Mouse (Mus musculus): ENCODE measurements around the gene Snrpa1. TPM values are rescaled to one million over a fixed set of nuclear protein-coding genes. Genes with fewer than 3 reads are reported as not detected.

The Snrpa1 gene
- total and polyA plus RNA-seq, 3 experiments = 188 to 318 (median 260) TPM

DNA sequence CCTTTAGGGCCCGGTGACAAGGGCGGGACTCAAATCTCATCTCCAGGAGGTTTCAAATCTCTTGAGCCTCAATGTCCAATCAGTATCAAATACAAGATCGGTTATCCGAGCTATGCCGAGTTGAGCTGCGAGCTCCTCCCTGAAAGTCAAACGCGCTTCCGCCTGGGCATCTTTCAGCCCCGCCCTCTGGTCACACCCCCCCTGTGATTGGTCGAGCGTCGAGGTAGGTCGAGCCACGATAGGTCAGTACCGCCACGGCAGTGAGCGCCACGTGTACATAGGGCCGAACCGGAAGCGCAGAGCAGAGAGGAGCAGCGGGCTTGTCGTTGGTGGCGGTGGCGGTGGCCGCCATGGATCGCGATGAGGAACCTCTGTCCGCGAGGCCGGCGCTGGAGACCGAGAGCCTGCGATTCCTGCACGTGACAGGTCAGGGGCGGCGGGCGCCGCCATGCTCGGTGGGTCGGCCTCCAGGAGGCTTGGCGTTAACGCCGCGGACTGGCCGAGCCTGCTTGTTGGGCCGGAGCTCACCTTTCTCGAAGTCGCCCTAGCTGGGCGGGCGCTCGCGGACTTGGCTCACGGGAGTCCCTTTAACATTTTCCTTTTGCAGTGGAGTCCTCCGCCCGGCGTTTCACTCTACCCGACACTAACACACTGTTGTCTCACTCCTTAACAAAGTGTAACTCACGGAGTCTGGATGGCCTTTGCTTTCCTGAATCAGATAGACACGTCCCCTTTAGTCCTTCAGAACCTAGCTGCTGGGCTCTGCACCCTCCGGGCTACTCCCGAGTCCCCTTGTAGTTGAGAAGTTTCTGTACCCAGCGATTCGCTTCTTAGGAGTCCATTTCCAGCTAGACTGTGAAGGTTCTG is 20.8 kb downstream of the Snrpa1 start, which contains the start of gene Selenos (continued):
- TF ChIP-seq CTCF (IDR thresholded peaks at IDR 0.05 in 2 of 3, conservative IDR thresholded peaks at IDR 0.05 in 1 of 3; ENCODE audit: control insufficient read depth in 1 of 3, insufficient read depth in 1 of 3, low read depth in 2 of 3, low read length in 3 of 3, poor library complexity in 1 of 3, severe bottlenecking in 1 of 3) (0 out of 6 replicates have a peak, but pooled peaks of 1 of the 3 experiments have one; percentile 3), ELF1 (IDR thresholded peaks at IDR 0.05; ENCODE audit: low read depth, low read length) (peak; percentile 94), SIN3A (IDR thresholded peaks at IDR 0.05; ENCODE audit: low read length) (peak; percentile 98), NRF1 (IDR thresholded peaks at IDR 0.05; ENCODE audit: insufficient read depth, low read depth, low read length, poor library complexity, severe bottlenecking) (peak; percentile 50; the same call in 1 of the 2 replicates)

DNA sequence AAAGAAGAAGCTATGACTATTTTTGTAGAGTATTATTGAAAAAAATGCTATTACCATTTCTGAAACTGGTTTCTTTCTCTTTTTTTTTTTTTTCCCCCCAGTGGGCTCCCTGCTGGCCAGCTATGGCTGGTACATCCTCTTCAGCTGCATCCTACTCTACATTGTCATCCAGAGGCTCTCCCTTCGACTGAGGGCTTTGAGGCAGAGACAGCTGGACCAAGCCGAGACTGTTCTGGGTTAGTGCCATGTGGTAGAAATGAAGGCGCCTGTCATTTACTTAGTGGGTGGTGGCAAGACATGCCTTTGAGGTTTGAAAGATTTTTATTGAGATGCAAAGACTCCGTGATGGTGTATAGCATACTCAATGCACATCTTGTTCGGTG is 21.4 kb downstream of the Snrpa1 start:
- Histone ChIP-seq H3K36me3 (ENCODE audit: control insufficient read depth in 1 of 2, insufficient read depth in 2 of 2, low read length in 2 of 2) (peaks cover 10 to 14% of the 10 kb centered on the region in 2 experiments), H3K4me1 (ENCODE audit: control insufficient read depth in 1 of 2, insufficient read depth in 2 of 2, low read length in 2 of 2) (peaks cover 0 to 2% of the 10 kb centered on the region in 2 experiments; a peak in 1 of 4 replicates), H3K4me3 (ENCODE audit: control insufficient read depth in 1 of 2, insufficient read depth in 1 of 2, low read depth in 2 of 2, low read length in 2 of 2) (peak overlapping the region; percentile 78 to 84), H3K27me3 (ENCODE audit: control insufficient read depth in 1 of 2, insufficient read depth in 2 of 2, low read length in 2 of 2) (no peaks in the 10 kb centered on the region), H3K27ac (ENCODE audit: control insufficient read depth, low read depth, low read length) (no peak overlapping the region; the same call in 1 of the 2 replicates), H3K9ac (ENCODE audit: control insufficient read depth, low read depth, low read length, poor library complexity, severe bottlenecking) (peak overlapping the region; percentile 76), H3K79me2 (ENCODE audit: control insufficient read depth, insufficient read depth, low read length, poor library complexity) (peaks cover 5% of the 10 kb centered on the region), H3K9me3 (replicated peaks; ENCODE audit: insufficient read depth, low read length) (no peaks in the 10 kb centered on the region)
- peak; percentile 51 for DNase-seq (ENCODE audit: low read depth, low spot score)
- TF ChIP-seq CHD1 (IDR thresholded peaks at IDR 0.05; ENCODE audit: low read depth, low read length) = no peak
- TF ChIP-seq ZNF384 (IDR thresholded peaks at IDR 0.05; ENCODE audit: low read depth, low read length) = peak; percentile 74

DNA sequence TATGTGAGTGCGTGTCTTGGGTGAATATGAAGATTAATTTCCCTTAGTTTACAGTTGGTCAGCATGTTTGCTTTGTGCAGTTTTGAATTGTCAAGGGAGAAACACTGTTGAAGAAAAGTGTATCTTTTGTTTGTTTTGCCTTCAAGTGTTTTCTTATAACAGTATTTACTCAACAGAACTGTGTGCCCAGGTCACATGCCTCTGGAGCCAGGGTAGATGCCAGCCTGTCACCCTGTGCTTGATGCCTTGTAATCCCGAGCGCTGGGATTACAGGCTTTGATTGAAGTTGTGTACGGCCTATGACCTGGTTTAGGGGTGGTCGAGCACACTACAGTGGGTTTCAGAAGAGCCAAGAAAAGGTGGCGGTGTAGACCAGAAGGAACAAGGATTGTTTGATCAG is 25.0 kb downstream of the Snrpa1 start:
- TF ChIP-seq NELFE (IDR thresholded peaks at IDR 0.05; ENCODE audit: low read depth, low read length) (no peak), UBTF (IDR thresholded peaks at IDR 0.05; ENCODE audit: borderline replicate concordance, insufficient read depth, low read depth, low read length) (no peak), HCFC1 (IDR thresholded peaks at IDR 0.05; ENCODE audit: low read depth, low read length) (no peak), TAL1 (IDR thresholded peaks at IDR 0.05; ENCODE audit: low read length) (no peak), ELF1 (IDR thresholded peaks at IDR 0.05; ENCODE audit: low read depth, low read length) (no peak), NRF1 (IDR thresholded peaks at IDR 0.05; ENCODE audit: insufficient read depth, low read depth, low read length, poor library complexity, severe bottlenecking) (no peak)
- Histone ChIP-seq H3K27ac (ENCODE audit: control insufficient read depth, low read depth, low read length) (no peak overlapping the region), H3K9ac (ENCODE audit: control insufficient read depth, low read depth, low read length, poor library complexity, severe bottlenecking) (no peak overlapping the region), H3K36me3 (ENCODE audit: control insufficient read depth in 1 of 2, insufficient read depth in 2 of 2, low read length in 2 of 2) (peaks cover 9 to 19% of the 10 kb centered on the region in 2 experiments), H3K9me3 (replicated peaks; ENCODE audit: insufficient read depth, low read length) (no peaks in the 10 kb centered on the region), H3K27me3 (ENCODE audit: control insufficient read depth in 1 of 2, insufficient read depth in 2 of 2, low read length in 2 of 2) (no peaks in the 10 kb centered on the region), H3K79me2 (ENCODE audit: control insufficient read depth, insufficient read depth, low read length, poor library complexity) (peaks cover 5% of the 10 kb centered on the region), H3K4me1 (ENCODE audit: control insufficient read depth in 1 of 2, insufficient read depth in 2 of 2, low read length in 2 of 2) (peaks cover 0 to 2% of the 10 kb centered on the region in 2 experiments; a peak in 1 of 4 replicates), H3K4me3 (ENCODE audit: control insufficient read depth in 1 of 2, insufficient read depth in 1 of 2, low read depth in 2 of 2, low read length in 2 of 2) (no peak overlapping the region)
- no peak for DNase-seq (ENCODE audit: low read depth, low spot score)
